Mouse (Mus musculus) gonadal fat pad, adult 2 months (tissue): ENCODE measurements around the gene Fam166b. TPM values are rescaled to one million over a fixed set of nuclear protein-coding genes. Genes with fewer than 3 reads are reported as not detected.
A peak's percentile ranks its signal among the peaks of the same experiment; 100 is the strongest.

ENCODE experiments used
- DNase-seq: peaks from one replicate; pipeline ENCODE4 v3.0.0-alpha.2; 2012; ENCODE audit warnings: low read depth
- polyA plus RNA-seq: library from polyadenylated mRNA; depleted of rRNA; stranded (reverse); fragments of >200 nt; gene quantifications from 2 replicates; pipeline ENCODE4 v1.2.3, GENCODE M21; 2012

Fam166b gene
- polyA plus RNA-seq, 1 experiment = 3.4 TPM

DNA sequence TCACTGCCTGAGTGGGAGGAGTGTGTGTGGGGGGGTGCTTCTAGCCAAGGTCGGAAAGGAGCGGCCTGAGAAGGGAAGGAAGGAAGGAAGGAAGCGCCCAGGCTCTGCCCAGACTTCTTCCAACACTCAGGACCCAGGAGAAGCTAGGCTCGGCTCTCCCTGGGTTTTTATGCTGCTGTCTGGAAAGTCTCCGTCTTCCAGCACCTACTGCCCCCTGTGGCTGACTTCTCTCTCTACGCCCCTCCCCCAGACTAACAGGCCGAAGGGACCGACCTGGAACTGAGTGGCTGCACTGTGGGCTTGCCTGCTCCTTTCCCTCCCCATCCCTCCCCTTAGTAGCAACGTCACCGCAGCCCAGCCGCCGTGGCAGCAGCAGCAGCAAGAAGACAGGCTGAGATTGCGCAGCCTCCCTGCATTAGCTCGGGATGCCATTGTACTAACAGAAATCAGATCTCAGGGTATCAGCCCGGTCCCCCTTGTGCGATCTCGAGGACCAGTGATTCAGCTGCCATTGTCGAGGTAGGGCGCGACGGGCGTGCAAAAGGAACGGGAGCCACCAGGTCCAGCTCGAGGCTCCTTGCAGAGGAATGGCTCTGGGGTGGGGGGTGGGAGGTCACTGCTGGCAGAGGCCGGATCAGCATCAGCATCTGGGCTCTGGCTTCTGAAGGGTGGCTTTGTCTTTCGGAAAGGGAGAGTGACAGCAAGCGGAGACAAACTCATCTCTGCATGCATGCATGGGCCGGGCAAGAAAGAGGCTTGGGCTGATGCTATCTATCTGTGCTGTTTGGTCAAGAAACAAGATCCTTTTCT lies 22.6 kb downstream of the Fam166b start:
- DNase-seq = no peak

DNA sequence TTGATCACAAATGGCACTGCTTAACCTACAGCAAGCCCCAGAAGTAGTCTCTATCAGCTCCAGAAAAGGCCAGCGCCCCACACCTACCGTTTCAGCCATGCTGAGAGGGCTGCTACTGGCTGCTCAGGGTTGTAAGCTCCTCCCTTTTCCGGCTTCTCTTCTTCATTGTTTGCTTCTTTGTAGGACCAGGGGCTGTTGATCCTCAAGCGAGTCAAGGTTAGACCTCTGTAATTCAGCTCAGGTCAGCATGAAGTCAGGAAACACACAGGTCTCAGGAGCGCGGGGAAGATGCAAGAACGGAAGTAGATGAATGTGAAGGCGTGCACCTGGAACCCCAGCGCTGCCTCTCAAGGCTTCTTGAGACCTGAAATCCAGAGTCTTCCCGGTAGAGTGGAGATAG lies 24.2 kb downstream of the Fam166b start:
- no peak for DNase-seq

GRCm38 (mm10) chr4:43402212-43402611 lies 26.7 kb downstream of the Fam166b start:
- DNase-seq = no peak

DNA sequence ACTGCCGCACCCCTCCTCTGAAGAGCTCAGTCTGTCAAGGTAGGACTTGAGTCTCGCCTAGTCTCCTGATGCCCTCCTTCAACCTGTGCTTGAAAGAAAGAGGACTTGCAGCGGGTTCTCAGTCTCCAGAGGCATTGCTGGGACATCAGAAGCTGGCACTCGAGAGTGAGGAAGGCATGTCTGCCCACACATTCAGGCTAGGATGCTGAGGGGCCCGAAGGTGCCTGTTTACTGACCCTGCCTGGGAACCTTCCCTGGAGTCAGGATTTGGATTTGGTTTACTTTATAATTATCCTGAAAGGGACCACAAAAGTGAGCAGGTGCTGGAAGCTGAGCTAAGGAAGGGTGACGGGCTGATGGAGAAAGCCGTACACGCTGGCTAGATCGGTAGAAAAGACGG lies 27.4 kb downstream of the Fam166b start:
- DNase-seq = no peak

GRCm38 (mm10) chr4:43400976-43401375 lies 28.0 kb downstream of the Fam166b start:
- DNase-seq = no peak

GRCm38 (mm10) chr4:43399391-43400131 lies 29.4 kb downstream of the Fam166b start:
- no peak for DNase-seq

DNA sequence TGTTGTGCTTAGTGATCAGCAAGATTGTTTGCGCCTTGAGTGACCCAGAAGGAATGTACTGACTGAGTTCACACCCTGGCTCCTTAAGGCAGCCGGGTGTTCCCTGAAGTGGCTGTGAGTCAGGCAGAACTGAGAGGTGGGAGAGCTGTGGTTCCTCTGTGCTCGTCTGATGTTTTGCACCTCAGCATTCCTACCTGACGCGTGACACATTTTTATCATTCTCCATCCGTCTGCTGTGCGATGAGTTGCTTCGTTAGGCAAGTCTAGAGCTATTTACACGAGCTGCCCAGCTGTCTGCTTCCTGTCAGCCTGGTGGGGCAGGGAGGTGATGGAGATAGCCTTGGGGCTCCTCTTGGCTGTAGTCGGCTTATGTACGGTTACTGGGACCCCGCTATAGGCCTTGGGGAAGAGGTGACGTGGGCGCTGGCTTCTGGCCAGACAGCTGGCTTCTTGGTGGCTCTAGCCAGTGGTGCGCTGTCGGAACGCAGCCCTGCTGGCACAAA lies 30.1 kb downstream of the Fam166b start:
- DNase-seq = no peak

DNA sequence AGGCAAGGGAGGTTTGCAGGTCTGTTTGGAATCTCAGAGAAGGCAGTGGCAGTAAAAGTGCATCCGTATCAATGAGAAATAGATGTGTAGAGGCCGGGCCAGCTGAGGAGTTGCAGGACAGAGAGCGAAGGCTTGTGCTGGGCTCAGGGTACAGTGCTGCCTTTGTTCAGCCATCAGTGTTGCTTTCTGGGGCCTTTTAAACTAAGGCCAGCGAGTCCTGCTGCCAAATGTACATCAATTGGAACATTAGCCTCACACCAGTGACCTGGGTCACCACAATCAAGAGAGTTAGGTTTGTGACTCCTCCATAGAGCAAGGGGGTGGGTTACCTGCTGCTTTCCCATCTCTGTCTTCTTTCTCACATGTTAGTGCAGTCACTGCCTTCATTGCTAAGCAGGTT lies 30.9 kb downstream of the Fam166b start:
- DNase-seq = no peak

DNA sequence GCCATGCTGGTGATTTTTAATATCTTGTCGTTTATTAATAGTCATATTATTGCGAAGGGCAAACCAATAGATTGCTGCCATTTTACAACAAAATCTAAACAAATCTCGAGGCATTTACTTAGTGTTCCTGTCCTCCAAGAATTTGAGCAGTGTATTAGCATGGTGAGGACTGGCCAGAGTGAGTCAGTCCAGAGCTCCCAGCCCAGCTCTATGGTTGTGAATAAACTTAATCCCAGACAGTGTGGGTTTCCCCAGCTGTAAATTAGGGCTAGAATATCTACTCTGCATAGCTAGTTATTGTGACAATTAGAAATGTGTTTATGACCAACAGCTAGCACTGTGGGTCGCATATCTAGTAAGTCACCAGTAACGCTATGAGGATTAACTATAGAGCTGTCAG lies 32.6 kb downstream of the Fam166b start:
- no peak for DNase-seq

DNA sequence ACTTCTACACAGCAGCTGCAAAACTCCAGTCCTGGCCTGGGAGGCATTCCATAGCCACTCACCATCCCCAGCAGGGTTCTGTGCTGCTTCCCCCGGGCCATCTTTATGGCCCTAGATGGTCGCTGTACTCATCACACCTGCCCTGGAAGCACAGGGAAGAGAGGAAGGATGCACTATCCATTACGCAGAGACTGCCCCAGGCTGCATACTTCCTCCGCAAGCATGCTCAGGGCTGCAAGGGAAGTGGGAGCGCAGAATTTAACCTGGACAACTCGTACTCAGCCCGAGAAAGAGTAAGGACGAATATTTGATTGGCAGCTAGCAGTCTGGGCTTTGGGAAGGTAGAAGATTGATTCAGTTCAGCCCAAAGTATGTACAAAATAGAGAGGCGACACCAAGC lies 33.1 kb downstream of the Fam166b start:
- no peak for DNase-seq

- no peak for DNase-seq
These were observed 33.8 kb downstream of the Fam166b start for GRCm38 (mm10) chr4:43395147-43395546.

DNA sequence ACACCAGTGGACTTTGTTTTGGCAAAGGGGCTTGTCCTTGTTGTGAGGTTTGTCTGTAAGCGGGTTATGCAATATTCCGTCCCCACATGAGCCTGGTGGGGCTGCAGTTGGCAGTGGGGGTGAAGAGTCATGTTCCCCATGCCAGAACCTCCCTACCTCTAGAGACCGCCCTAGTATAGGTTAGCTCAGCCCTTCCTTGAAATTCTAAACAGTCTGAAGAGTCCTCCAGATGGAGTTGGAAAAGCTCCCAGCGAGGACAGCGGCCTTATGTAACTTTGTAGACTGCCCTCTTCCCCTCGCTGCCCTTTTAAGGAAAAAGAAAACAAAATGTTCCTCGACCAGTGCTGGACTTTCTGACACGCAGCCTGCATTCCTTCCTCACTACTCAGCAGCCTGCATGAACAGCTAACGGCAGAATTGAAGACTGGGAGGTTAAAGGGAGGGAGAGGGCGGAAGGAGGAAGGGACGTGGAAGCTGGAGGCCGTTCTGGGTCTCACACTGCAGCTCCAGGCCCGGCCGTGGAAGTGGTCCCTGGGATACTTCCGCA lies 34.5 kb downstream of the Fam166b start:
- DNase-seq = no peak

DNA sequence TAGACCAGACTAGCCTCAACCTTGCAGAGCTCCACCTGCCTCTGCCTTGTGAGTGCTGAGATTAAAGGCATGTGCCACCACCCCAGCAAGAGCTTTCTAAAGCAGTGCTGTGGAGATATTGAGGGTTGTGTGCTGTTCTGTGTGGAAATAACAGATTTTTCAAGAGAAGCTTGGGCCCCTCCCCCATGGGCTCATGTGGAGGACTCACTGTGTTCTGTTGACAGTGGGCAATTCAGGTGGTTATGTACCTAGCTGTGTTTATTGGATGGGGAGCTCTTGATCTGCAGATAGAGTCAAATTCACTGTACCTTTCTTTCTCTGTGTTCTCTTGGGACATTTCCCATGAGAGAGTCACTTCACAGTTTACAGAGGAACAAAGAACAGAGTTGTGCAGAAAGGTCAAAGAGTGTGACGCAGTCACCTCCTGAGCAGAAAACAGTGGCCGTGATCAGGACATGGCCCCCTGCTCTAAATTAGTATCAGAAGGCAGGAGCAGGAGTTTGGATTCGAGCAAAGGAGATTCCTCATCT lies 37.3 kb downstream of the Fam166b start:
- DNase-seq = no peak

DNA sequence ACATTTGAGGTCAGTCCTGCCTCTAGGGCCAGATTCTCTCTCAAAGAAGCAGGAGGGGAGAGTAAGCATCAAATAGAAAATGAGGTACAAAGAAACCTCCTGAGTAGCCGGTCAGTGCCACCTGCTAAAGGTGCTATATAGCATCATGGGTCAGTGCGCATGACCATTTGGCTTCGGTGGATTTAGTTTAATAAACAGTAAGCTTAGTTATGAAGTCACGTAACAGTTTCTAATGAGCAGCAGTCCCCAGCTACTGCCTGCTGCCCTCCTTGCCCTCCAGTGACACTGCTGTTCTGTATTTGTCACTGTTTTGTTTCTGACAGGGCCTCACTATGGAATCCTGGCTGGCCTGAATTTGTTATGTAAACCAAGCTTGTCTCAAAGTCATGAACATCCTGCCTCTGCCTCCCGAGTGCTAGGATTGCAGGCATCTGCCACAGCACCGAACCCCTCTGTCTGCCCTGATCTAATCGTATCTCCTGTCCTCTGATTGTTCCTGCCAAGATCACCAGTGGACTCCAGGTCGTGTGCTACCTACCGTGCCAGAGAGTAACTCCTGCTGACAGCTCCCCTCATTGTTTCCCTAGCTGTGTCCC lies 39.0 kb downstream of the Fam166b start:
- DNase-seq = no peak

- DNase-seq = no peak
These were observed 39.5 kb downstream of the Fam166b start for GRCm38 (mm10) chr4:43389390-43389789.

- no peak for DNase-seq
These were observed 42.0 kb downstream of the Fam166b start for GRCm38 (mm10) chr4:43386932-43387331.

- DNase-seq = no peak
These were observed 44.4 kb downstream of the Fam166b start for GRCm38 (mm10) chr4:43384541-43384940.

DNA sequence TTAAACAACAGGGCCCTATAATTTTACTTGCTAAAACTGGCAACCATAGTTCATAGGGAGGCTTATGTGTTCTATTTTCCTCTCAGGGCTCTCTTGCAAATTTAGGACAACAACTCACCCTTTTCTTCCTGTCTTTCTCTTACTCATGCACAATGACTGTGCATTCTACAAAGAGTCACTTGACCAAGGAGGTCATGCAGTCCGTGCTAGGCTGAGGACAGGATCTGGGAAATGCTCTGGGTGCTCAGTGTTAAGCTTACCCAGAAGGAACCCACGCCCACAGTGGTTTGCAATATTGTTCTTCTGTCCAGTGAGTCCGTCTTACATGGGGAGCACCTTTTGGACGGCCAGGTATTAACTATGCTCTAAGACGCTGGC lies 44.9 kb downstream of the Fam166b start:
- peak; percentile 49 for DNase-seq

GRCm38 (mm10) chr4:43383246-43384082 lies 45.5 kb downstream of the Fam166b start:
- no peak for DNase-seq

GRCm38 (mm10) chr4:43382155-43383020 lies 46.5 kb downstream of the Fam166b start:
- no peak for DNase-seq
